In the genomic region with DNA sequence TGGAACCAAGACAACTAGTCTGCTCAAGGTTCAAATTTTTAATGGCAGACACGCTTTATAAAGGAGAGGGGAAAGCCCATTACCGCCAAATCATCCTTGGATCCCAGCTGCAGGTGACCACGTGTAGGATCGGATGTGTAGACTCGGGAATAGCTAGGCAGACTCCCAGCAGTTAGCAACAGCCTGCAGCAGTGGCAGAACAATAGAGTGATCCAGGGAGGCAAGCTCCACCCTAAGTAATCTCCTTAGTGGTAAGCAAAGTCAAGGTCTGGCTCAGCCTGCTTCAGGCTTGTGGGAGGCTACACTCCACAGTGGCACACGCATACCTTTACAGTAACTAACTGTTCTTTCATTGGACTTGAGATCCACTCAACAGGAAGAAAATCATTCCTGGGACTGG, we compare ENCODE assay signal across 25 mouse cellular contexts.
"Had no signal": no experiment of that assay in that cellular context is flagged by ENCODE, and none has a peak within 500 bp of the region (broad histone marks: within the 10 kb centered on the region; RNA-seq: fewer than 3 reads in every experiment).

No protein-coding gene starts in this region.

- H3K4me1 ChIP-seq: heart, embryonic 13.5 days; heart, embryonic 15.5 days; hindbrain, embryonic 10.5 days; hindbrain, embryonic 13.5 days; intestine, embryonic 15.5 days; limb, embryonic 13.5 days; limb, embryonic 15.5 days; liver, embryonic 12.5 days had no signal

- H3K4me3 ChIP-seq: heart, adult 2 months; heart, embryonic 13.5 days; heart, embryonic 15.5 days; hindbrain, embryonic 10.5 days; hindbrain, embryonic 13.5 days; intestine, embryonic 15.5 days; layer of hippocampus, adult 2 months; limb, embryonic 13.5 days; limb, embryonic 15.5 days; liver, embryonic 12.5 days had no signal

- DNase-seq: gastrocnemius, postnatal 14 days; gastrocnemius, postnatal 36 days; heart, adult 11 months; heart, adult 2 months; heart, postnatal 14 days; heart, postnatal 4 days; kidney, adult 18-20 months; kidney, adult 8-10 months; kidney, postnatal 10 days; kidney, postnatal 25 days; kidney, postnatal 4 days; left cerebral cortex, postnatal 4 days had no signal

- H3K9me3 ChIP-seq: heart, embryonic 13.5 days; heart, embryonic 15.5 days; hindbrain, embryonic 10.5 days; hindbrain, embryonic 13.5 days; intestine, embryonic 15.5 days; limb, embryonic 13.5 days; limb, embryonic 15.5 days; liver, embryonic 12.5 days had no signal

- ATAC-seq: hindbrain, embryonic 16.5 days; inflammation-experienced regulatory T-cells, adult 6 months; intestine, embryonic 15.5 days; intestine, postnatal 0 days; liver, embryonic 12.5 days had no signal

- H3K9ac ChIP-seq: heart, embryonic 13.5 days; heart, embryonic 15.5 days; hindbrain, embryonic 13.5 days; intestine, embryonic 15.5 days; limb, embryonic 13.5 days; limb, embryonic 15.5 days; liver, embryonic 12.5 days; liver, embryonic 14.5 days had no signal

- H3K36me3 ChIP-seq: heart, embryonic 13.5 days; heart, embryonic 15.5 days; hindbrain, embryonic 10.5 days; hindbrain, embryonic 13.5 days; intestine, embryonic 15.5 days; limb, embryonic 13.5 days; limb, embryonic 15.5 days; liver, embryonic 12.5 days had no signal

- H3K27me3 ChIP-seq: heart, embryonic 13.5 days; heart, embryonic 15.5 days; hindbrain, embryonic 13.5 days; intestine, embryonic 15.5 days; limb, embryonic 13.5 days; limb, embryonic 15.5 days; liver, embryonic 12.5 days had no signal

- H3K27ac ChIP-seq: heart, adult 2 months; heart, embryonic 13.5 days; heart, embryonic 15.5 days; hindbrain, embryonic 10.5 days; hindbrain, embryonic 13.5 days; intestine, embryonic 15.5 days; layer of hippocampus, adult 2 months; limb, embryonic 13.5 days; limb, embryonic 15.5 days; liver, embryonic 12.5 days; liver, embryonic 14.5 days had no signal
